Mouse (Mus musculus) regulatory T cell (primary cell): ENCODE measurements around the gene Plgrkt.

Experiments
- in situ Hi-C: fragments of 300-600 bp; cut with MboI, MseI; formaldehyde crosslinking; loops from one replicate; pipeline ENCODE4 v1.15.1; 2025; ENCODE audit warnings: high pct_unique_total_duplicates

The Plgrkt gene

DNA sequence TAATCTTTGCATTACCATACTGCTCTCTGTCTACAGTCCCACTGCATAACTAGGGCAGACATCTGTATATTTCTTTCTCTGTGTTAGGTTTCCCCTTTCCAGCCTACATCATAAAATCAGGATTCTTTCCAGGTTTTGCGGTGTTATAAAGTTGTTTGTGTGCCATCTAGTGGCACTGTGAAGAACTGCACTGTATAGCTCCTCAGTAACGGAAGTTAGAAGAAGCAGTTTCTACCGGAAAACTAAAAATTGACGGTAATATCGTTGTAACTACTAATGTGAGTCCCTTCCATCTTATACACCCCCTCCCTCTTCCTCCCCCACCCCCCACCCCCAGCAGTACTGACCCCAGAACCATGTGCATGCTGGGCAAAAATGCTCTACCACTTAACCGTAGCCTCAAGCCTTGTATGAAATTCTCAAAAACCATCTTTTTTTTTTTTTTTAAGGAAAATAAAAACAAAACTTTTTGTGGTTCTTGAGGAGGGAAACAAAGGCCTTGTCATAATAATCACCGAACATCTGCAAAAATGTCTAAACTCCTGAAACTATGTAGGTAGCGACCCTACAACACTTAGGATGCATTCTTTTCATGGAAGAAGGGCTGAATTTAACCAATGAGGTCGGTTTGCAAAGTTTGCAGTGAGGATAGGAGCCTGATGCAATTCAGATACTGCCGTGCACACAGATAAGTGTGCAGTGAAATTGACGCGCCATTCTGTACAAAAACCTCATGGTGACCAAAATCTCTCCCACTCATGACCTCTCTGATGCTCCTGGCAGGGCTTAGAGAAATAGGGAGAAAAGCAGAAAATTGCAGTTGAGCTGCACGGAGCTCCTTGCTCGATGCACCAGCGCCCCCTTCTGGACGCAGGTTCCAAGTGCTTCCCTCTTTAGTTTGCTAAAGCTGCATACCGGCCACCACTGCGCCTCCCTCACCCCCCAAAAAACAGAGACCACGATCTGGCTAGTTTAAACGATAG is 12.0 kb downstream of the Plgrkt start:
- in situ Hi-C loops: loop anchor here (10.0 kb wide), 2 partner anchors 50 to 810 kb away; no protein-coding TSS in a partner anchor

- in situ Hi-C loops: loop anchor here (10.0 kb wide), 2 partner anchors 46 to 806 kb away; no protein-coding TSS in a partner anchor
These were observed 16.2 kb downstream of the Plgrkt start for GRCm38 (mm10) chr19:29350991-29351390.

DNA sequence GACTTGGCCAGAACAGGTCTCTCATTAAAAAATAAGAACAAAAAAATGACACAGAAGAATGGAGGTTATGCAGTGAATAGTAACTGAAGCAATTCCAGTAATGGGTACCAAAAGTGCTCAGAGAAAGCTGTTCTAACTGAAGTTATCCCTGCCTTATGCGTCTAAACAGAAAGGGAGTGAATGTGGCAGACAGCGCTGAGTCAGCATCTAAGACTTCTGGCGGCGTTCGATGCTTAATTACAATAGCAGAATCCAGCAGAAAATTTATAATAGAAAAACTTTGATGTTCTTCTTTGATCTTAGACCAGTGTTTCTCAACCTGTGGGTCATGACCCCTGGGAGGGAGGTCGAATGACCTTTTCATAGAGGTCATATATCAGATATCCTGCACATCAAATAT is 21.6 kb downstream of the Plgrkt start:
- in situ Hi-C loops: no loop called here

DNA sequence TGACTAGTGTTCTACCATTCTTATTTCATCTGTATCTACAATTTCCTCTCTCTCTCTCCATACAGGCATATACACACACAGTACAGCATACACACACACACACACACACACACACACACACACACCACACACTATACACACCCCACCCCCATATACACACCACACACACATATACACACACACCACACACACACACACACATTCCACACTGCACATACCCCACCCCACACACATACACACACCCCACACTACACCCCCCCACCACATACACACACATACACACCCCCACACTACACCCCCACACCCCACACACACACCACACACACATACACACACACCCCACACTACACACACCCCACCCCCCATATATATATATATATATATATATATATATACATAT is 22.3 kb downstream of the Plgrkt start:
- in situ Hi-C loops: no loop called here

DNA sequence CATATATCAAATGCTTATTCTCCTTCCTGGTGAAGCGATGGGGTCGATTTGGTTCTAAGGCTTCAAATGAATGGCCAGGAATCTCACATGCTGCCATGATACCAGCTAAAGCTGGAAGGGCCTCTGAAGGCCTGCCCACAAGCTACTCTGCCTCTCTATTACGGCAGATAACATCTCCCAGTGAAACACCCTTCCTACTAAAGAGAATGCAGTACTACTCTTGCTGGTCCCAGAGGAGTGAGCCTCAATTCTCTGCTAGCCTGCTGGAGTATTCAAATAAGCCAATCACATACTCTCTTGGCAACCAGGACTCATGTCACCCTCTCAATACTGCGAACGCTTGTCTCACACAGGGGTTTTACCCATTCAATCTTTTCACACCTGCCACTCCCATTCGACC is 24.9 kb downstream of the Plgrkt start:
- in situ Hi-C loops: no loop called here

DNA sequence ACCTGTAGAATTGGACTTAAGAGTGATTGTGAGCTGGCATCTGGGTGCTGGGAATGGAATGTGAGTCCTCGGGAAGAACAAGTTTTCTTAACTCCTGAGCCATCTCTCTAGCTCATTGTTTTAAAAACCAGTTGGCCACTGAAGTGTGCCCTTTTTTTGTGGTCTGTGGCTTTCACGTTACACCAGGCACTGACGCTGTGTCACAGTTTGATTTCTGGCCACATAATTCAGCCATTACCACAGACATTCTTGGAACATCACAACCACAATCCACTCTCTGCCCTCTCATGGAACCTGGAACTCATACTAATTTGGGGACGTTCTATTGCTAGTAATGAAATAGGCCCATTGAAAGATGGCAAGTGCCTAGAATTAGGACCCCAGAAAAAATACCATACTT is 26.2 kb downstream of the Plgrkt start:
- in situ Hi-C loops: no loop called here

DNA sequence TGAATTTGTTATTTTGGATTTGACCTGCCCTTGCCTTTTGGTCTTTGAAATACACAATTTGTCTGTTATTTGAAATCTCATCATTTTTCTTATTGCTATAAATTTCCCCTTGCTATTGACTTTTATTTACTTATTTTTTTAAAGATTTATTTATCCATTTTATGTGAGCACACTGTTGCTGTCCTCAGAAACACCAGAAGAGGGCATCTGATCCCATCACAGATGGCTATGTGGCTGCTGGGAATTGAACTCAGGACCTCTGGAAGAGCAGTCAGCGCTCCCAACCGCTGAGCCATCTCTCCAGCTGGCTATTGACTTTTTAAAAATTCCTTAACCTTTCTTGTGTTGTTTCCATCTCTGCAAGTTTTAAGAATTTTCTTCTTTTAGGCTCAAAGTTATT is 30.6 kb downstream of the Plgrkt start:
- in situ Hi-C loops: no loop called here

GRCm38 (mm10) chr19:29334068-29334745 is 33.0 kb downstream of the Plgrkt start, which contains the start of gene Rln1:
Gene Rln1, minus strand, starts transcription at chr19:29334670.
- in situ Hi-C loops: no loop called here

DNA sequence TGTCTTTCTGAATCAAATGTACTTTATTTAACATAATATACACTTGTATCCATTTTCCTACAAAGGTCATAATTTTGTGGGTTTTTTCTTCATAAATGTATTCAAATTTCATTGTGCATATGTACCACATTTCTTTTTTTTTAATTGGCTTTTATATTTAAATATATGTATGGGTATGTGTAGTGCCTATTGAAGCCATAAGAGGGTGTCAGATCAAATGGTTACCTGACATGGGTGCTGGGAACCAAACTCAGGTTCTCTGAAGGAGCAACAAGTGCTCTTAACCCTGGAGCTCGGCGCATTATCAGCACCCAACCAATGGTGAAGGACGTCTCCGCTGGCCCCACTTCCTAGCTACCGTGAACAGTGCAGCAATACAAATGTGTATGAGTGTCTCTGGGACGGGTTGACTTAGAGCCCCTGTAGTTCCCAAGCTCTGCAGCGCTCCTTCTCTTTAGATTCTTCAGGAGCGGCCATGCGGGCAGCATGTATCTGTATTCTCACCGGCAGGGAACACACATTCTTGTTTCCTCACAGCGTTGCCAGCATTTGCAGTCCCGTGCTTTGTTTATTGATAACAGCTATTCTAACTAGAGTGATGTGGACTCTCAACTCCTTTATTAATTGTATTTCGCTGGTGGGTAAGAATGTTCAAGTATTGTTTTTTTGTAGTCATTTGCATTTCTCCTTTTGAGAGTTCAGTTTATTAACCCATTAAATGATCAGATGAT is 40.2 kb downstream of the Plgrkt start:
- in situ Hi-C loops: no loop called here

GRCm38 (mm10) chr19:29326396-29326795 is 40.8 kb downstream of the Plgrkt start:
- in situ Hi-C loops: no loop called here

- in situ Hi-C loops: no loop called here
These were observed 41.4 kb downstream of the Plgrkt start for GRCm38 (mm10) chr19:29325852-29326180.

DNA sequence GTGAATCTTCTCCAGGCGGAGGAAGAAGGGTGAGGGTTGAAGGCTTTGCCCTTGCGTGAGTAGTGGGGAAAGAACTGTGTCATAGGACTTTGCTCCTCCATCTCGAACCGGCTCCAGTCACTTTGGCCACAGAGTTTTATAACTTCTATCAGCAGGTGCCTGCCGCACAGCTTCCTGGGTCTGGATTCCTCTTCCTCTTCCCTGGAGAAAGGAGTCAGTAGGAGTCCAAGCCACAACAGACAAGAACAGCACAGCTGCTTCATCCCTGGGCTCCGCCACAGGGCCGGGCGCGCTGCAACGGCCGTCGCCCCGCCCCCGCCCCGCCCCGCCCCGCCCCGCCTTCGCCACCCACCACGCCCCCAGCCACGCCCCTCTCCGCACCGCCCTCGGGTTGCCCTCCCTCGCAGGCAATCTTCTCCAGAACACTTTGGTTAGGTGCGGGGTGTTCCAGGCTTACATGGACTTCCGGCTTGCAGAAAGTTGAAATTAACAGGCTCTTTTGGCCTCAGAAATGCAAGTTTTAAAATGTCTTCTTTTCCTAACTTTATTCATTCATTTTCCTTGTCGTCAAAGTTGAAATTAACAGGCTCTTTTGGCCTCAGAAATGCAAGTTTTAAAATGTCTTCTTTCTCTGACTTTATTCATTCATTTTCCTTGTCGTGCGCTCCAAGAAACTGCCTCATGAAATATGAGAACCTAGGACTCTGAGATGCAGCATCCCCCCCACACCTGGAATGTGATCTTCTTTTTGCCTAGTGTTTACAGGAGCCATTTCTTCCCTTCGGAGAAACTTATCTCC is 41.9 kb downstream of the Plgrkt start, which contains the start of gene Insl6:
TSS of gene Insl6 (minus strand) at position 304 of the 799 bp plus-strand sequence.
- in situ Hi-C loops: no loop called here

DNA sequence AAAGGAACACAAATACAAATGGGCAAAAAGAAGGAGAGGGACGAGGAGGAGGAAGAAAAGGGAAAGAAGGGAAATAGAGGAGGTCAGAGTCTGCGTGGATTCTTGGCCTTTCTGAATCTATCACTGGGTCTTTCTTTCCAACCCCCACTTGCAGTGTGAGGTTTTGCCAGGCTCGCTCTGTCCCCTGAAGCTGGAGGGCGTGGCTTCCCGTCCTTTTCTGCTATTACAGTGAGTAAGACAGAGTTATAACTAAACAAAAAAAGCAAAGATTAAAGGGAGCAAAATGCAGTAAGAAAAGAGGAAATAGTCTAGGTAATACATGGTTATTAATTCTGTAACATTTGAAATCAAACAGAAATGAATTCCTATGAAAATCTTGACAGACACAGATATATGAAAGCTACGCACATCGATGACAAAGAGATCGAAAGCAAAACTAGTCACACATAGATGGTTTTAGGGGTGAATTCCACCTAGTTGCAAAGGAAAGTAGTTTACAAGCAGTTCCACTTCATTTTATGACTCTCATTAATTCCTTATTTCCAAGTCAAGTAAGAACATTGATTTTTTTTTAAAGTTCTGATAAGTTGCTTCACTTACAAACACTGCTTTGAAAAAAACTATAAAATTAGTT is 43.7 kb downstream of the Plgrkt start:
- in situ Hi-C loops: no loop called here

- in situ Hi-C loops: no loop called here
These were observed 54.5 kb downstream of the Plgrkt start for GRCm38 (mm10) chr19:29312661-29313060.

GRCm38 (mm10) chr19:29311791-29312190 is 55.4 kb downstream of the Plgrkt start:
- in situ Hi-C loops: no loop called here

- in situ Hi-C loops: loop anchor here (10.0 kb wide), 1 partner anchor 46 kb away; no protein-coding TSS in a partner anchor
These were observed 58.4 kb downstream of the Plgrkt start for GRCm38 (mm10) chr19:29308832-29309231.

DNA sequence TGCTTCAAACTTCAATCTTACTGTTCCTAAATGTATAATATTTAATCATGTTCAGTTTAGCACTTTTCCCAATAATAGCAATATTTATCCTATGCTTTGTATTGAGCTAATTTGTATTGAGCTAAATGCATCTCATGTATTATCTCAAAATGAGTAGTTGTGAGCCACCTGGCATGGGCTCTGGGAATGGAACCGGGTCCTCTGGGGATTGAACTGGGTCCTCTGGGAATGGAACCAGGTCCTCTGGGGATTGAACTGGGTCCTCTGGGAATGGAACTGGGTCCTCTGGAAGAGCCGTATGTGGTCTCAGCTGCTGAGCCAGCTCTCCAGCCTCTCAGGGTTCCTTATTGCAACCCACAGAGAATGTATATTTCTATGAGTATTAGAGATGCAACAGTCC is 65.1 kb downstream of the Plgrkt start:
- in situ Hi-C loops: loop anchor here (10.0 kb wide), 1 partner anchor 53 kb away; no protein-coding TSS in a partner anchor

DNA sequence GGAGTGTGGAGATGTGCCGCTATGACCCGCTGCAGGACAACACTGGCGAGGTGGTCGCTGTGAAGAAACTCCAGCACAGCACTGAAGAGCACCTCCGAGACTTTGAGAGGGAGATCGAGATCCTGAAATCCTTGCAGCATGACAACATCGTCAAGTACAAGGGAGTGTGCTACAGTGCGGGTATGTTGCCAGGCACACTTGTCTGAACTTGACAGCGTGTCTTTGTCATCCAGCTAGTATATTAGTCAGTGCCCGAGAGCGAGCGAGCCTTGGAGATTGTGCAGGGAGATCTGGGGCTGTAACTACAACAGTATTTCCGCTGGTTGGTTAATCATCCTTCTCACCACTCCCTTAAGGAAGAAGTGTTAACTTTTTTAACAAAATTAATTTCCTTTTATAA is 66.3 kb downstream of the Plgrkt start:
- in situ Hi-C loops: loop anchor here (10.0 kb wide), 1 partner anchor 54 kb away; no protein-coding TSS in a partner anchor
